Mouse (Mus musculus) hindbrain, embryonic 10.5 days (tissue): ENCODE data around the gene Rsbn1l. TPM values are rescaled to one million over a fixed set of nuclear protein-coding genes. Genes with fewer than 3 reads are reported as not detected.
A peak's percentile ranks its signal among the peaks of the same experiment; 100 is the strongest.

Source experiments
- DNase-seq: peaks from one replicate; pipeline ENCODE4 v3.0.0-alpha.2; 2017; ENCODE audit warnings: low spot score
- H3K27ac ChIP-seq: fragments of 300-500 bp; sonication (generic); 2 replicates; pipeline ENCODE4 v1.5.1; 2016; ENCODE audit warnings: mild to moderate bottlenecking, moderate library complexity
- H3K27me3 ChIP-seq: fragments of 300-500 bp; sonication (generic); 2 replicates; pipeline ENCODE4 v1.6.1; 2016; ENCODE audit warnings: mild to moderate bottlenecking; ENCODE audit not compliant: poor library complexity, insufficient read depth, severe bottlenecking
- H3K36me3 ChIP-seq: fragments of 300-500 bp; sonication (generic); 2 replicates; pipeline ENCODE4 v1.6.1; 2016; ENCODE audit warnings: mild to moderate bottlenecking, moderate library complexity
- H3K4me1 ChIP-seq: fragments of 300-500 bp; sonication (generic); replicated peaks from 2 replicates; pipeline ENCODE4 v1.6.1; 2016; ENCODE audit warnings: mild to moderate bottlenecking
- H3K4me3 ChIP-seq: fragments of 300-500 bp; sonication (generic); 2 replicates; pipeline ENCODE4 v1.5.1; 2016; ENCODE audit warnings: mild to moderate bottlenecking, moderate library complexity
- H3K9me3 ChIP-seq: fragments of 300-500 bp; sonication (generic); 2 replicates; pipeline ENCODE4 v1.6.1; 2016; ENCODE audit warnings: mild to moderate bottlenecking, moderate library complexity
- WGBS: fragments of 180-500 bp; shearing (Covaris S2); methylation state at CpG from one replicate; pipeline ENCODE4 v1.1.7; 2016; 5-methylcytosine and 5-hydroxymethylcytosine counted together
- polyA plus RNA-seq: library from polyadenylated mRNA; unstranded; fragments of >200 nt; fragmentation: Nextera tagmentation; extraction: Ambion mirVana; gene quantifications from 2 replicates; pipeline ENCODE4 v1.2.1, GENCODE M21; 2016

Gene Rsbn1l
- polyA plus RNA-seq, 1 experiment from 2014 or later, result 4.8 TPM

DNA sequence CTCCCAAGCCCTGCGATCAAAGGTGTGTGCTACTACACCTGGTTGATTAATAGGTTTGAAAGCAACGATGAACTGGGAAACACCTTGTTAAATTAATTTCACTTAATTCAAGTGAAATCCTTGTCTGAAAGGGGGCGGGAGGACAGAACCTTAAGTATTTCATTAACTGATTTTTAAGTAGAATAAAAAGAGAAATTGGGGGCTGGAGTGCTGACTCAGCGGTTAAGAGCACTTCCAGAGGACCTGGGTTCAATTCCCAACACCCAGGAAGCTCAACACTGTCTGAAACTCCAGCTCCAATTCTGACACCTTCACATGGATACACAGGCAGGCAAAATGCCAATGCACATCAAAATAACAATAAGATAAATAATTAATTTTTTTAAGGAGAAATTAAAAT lies 37.2 kb downstream of the Rsbn1l start:
- 92% methylated on average over 4 of the region's 4 CpGs for WGBS
- Histone ChIP-seq H3K27me3 (no peaks in the 10 kb centered on the region), H3K36me3 (peaks cover 9% of the 10 kb centered on the region), H3K4me1 (no peaks in the 10 kb centered on the region), H3K27ac (no peak overlapping the region), H3K4me3 (no peak overlapping the region), H3K9me3 (no peaks in the 10 kb centered on the region)
- DNase-seq, result no peak

DNA sequence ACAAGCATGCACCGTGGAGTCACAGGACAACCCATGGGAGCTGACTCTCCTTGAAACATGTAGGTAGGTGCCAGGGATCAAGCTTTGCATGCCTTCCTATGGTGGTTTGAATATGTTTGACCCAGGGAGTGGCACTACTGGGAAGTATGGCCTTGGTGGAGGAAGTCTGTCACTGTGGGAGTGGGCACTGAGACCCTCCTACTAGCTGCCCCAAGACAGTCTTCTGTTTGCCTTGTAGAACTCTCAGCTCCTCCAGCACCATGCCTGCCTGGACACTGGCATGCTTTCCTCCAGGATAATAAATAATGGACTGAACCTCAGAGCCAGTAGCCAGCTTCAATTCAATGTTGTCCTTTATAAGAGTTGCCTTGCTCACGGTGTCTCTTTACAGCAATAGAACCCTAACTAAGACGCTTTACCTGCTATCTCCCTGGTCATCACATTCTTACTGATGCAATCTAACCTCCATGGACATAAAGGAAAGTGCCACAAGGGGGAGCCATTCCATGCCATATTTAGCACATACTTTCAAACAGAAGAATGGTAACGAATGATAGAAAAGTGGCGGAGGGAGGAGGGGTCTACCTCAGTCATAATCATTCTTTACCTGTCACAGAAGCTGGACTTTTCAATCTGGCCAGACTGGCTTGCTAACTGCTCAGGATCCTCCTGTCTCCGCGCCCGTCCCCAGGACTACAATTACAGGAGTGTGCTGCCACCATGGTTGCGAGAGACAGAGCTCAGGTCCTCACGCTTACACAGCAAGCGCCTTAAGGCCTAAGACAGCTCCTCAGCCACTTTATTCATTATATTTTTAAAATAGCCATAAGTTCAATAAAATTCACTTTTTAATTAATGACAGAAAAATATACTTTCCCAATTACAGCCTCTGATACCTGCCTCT lies 42.6 kb downstream of the Rsbn1l start:
- no peaks in the 10 kb centered on the region for H3K36me3 ChIP-seq
- WGBS, result 80% methylated on average over 11 of the region's 11 CpGs
- no peaks in the 10 kb centered on the region for H3K27me3 ChIP-seq
- peak; percentile 51 for DNase-seq
- no peaks in the 10 kb centered on the region for H3K4me1 ChIP-seq
- no peak overlapping the region for H3K4me3 ChIP-seq
- no peaks in the 10 kb centered on the region for H3K9me3 ChIP-seq
- no peak overlapping the region for H3K27ac ChIP-seq

DNA sequence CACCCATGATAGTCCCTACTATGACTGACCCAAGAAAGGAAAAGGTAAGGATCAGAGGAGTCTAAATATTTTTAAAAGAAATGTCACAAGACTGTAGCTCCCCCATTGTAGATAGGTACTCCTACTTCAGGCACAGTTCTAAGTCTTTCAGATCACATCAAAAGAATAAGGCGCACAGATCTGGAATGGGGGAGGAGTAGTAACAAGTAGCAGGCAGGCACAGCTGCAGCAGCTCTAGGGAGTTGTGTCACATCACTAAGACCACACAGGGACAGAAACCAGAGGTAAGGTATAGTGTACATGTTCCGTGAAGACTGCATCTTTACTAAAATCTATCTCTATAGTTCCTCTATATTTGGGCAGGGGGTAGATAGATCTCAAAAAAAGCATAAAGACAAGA lies 44.5 kb downstream of the Rsbn1l start:
- Histone ChIP-seq H3K9me3 (no peaks in the 10 kb centered on the region), H3K27me3 (no peaks in the 10 kb centered on the region), H3K4me1 (no peaks in the 10 kb centered on the region), H3K4me3 (no peak overlapping the region), H3K36me3 (peaks cover 13% of the 10 kb centered on the region), H3K27ac (no peak overlapping the region)
- DNase-seq, result no peak
- 93% methylated on average over 2 of the region's 2 CpGs for WGBS

DNA sequence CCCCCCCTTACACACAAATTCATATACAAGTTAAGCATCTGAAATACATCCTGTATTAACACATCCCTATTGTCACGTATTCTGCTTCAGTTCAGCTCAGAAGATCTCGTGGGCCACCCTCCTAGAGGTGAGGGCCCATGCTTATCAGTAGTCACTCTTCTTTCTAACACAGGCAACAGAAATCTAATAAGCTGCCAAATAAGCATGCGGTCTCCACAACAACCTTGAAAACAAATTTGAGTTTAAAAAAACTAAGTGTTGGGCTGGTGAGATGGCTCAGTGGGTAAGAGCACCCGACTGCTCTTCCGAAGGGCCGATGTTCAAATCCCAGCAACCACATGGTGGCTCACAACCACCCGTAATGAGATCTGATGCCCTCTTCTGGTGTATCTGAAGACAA lies 50.0 kb downstream of the Rsbn1l start:
- H3K36me3 ChIP-seq, result peaks cover 53% of the 10 kb centered on the region
- H3K27ac ChIP-seq, result no peak overlapping the region
- H3K4me3 ChIP-seq, result no peak overlapping the region
- 95% methylated on average over 7 of the region's 7 CpGs for WGBS
- no peak for DNase-seq
- no peaks in the 10 kb centered on the region for H3K9me3 ChIP-seq
- no peaks in the 10 kb centered on the region for H3K27me3 ChIP-seq
- H3K4me1 ChIP-seq, result no peaks in the 10 kb centered on the region

DNA sequence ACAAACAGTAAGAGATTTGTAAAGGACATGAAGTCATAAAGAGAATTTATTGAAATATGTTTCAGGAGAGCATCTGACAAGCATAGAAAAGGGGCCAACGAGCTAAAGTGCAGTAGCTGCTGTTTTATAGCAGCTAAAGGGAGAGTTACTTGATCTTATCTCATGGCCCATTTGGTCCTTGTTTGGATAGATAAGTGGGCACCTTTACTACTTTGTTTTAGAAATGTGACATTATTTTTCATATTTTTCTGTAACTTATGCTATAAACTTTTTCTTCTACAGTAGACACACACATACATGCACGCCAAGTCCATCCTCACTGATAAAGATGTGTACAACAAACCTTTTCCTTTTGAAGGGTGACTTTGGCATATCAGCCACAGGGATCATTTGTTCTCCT lies 50.8 kb downstream of the Rsbn1l start:
- H3K27ac ChIP-seq, result no peak overlapping the region
- peaks cover 61% of the 10 kb centered on the region for H3K36me3 ChIP-seq

DNA sequence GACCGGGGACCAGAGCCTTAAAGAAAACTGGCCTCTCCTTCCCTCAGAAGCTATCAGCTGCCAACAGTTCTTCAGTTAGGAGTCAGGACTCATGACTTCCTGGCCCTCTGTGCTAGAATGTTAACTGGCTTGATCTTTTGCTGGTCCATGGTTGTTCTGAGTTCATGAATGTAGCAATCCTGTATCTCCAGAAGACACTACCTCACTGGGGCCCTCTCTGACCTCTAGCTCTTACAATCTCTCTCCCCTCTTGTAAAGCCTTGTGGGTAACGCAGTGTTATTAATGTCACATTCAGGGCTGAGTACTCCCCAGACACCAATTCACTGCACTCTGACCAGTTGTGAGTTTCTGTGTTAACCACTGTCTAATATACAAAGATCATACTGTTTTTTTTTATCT lies 51.6 kb downstream of the Rsbn1l start:
- no peaks in the 10 kb centered on the region for H3K9me3 ChIP-seq
- WGBS, result 88% methylated on average over 2 of the region's 2 CpGs
- no peaks in the 10 kb centered on the region for H3K4me1 ChIP-seq
- no peak overlapping the region for H3K4me3 ChIP-seq
- no peak overlapping the region for H3K27ac ChIP-seq
- H3K27me3 ChIP-seq, result no peaks in the 10 kb centered on the region
- H3K36me3 ChIP-seq, result peaks cover 66% of the 10 kb centered on the region
- DNase-seq, result no peak

More for the DNA sequence above, 50.8 kb downstream of the Rsbn1l start:
- WGBS, result 95% methylated on average over 2 of the region's 2 CpGs
- Histone ChIP-seq H3K9me3 (no peaks in the 10 kb centered on the region), H3K4me3 (no peak overlapping the region), H3K27me3 (no peaks in the 10 kb centered on the region), H3K4me1 (no peaks in the 10 kb centered on the region)
- DNase-seq, result no peak

DNA sequence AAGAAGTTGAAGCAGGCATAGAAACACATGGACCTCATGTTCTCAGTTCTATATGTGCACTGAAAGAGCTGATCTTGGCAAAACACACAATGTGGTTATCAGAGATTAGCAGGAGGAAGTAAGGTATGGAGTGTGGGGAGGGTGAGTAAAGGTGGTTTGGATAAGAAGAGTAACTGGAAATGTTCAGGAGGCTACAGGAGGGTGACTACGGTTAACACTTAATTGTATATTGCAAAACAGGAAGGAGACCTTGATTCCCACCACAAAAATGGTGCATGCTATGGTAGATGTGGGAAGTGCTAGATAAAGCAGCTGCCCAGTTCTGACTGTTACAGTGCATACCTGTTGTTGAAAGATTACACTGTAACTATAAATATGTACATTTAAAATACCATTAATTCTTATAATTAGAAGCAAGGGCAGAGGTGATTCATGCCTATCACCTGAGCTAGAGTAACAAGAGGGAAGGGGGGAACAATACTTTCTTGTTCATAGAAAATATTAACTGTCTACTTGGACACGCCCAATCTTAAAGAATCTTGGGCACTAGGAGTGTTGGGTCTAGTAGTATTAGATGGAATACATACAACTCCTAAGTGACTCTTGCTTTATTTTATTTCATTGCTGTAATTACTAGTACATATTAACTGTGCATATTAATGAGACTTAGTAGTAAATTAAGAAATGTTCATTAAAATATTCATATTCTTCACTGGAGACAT lies 58.6 kb downstream of the Rsbn1l start:
- H3K4me1 ChIP-seq, result no peaks in the 10 kb centered on the region
- no peak for DNase-seq
- H3K9me3 ChIP-seq, result no peaks in the 10 kb centered on the region
- H3K27ac ChIP-seq, result no peak overlapping the region
- no peak overlapping the region for H3K4me3 ChIP-seq
- no peaks in the 10 kb centered on the region for H3K27me3 ChIP-seq
- 92% methylated on average over 2 of the region's 2 CpGs for WGBS
- peaks cover 67% of the 10 kb centered on the region for H3K36me3 ChIP-seq

DNA sequence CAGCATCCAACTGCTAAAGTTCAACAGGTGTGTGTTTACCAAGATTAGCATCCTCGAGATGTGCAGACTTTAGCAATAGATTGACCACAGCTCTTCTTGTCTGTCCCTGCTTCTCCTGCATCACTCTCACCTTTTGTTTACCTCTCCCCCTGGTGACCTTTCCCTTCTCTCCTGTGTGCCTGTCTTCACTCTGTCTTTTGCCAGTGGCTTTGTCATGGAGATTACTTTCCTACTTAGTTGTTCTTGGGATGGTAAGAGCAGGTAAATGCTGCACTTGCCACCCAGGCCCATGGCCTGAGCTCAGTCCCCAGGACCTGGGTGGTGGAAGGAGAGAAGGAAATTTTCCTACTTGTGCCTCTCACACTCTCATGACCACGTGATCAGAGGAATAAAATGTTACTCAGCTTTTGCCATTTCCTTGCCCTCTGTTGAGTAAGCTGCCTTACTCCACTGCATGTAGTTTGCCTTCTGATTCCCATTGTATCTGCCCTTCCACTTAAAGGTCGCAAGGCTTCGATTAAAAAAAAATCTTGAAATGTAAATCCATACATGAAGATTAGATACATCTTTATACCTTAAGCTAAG lies 72.1 kb downstream of the Rsbn1l start:
- WGBS, result 79% methylated on average over 4 of the region's 4 CpGs
- Histone ChIP-seq H3K27ac (no peak overlapping the region), H3K4me3 (peak overlapping the region; percentile 86), H3K4me1 (peaks cover 21% of the 10 kb centered on the region), H3K36me3 (peaks cover 35% of the 10 kb centered on the region), H3K9me3 (no peaks in the 10 kb centered on the region), H3K27me3 (no peaks in the 10 kb centered on the region)
- no peak for DNase-seq

DNA sequence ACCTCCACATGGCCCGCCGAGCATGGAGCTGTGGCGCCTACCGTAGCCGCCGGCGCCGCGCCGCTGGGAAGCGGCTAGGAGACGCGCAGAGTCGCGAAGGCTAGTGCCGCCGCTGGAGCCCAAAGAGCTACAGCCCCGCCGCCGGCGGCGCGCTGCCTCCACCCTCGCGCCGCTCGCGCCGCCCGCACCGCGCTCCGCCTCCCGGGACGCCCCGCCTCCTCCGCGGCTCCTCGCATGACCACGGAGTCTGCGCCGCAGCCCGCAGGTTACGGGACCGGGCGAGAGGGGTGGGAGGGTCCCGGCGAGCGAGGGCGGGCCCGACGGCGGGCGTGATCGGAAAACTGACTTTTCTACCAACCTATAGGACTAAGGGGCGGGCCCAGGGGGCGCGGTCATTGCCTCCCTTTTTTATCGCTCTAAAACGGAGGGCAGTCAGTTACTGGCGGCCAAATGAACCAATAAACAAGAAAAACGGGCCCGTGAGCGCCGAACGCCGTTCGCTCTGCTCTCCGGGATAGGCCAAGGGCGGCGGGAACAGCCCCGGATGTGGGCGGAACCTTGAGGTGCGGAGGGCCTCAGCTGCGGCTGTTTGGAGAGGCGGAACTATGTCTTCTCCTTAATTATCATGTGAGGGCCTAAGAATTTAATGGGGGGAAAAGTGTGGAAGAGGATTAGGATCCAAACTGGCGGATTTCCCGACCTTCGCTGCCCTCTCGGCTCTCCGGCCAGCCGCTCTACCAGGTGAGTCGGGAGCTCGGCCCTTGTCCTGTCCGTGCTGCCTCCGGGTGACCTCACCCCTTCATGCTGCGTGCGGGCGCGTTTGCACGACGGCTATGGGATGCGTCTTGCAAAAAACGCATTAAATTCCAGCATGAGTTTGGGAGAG lies 74.0 kb downstream of the Rsbn1l start, which contains the start of the genes Phtf2 and Tmem60:
Gene Phtf2, minus strand, starts transcription at position 210 of the 886 bp plus-strand sequence.
Gene Tmem60, plus strand, starts transcription at position 277 of the 886 bp plus-strand sequence.
- under 1% methylated on average over 94 of the region's 94 CpGs for WGBS
- Histone ChIP-seq H3K36me3 (peaks cover 22% of the 10 kb centered on the region), H3K27ac (peak within 1 kb of the TSS; percentile 95), H3K4me3 (peak within 1 kb of the TSS; percentile 86), H3K4me1 (peaks cover 21% of the 10 kb centered on the region), H3K27me3 (no peaks in the 10 kb centered on the region), H3K9me3 (no peaks in the 10 kb centered on the region)
- DNase-seq, result peak; percentile 99

DNA sequence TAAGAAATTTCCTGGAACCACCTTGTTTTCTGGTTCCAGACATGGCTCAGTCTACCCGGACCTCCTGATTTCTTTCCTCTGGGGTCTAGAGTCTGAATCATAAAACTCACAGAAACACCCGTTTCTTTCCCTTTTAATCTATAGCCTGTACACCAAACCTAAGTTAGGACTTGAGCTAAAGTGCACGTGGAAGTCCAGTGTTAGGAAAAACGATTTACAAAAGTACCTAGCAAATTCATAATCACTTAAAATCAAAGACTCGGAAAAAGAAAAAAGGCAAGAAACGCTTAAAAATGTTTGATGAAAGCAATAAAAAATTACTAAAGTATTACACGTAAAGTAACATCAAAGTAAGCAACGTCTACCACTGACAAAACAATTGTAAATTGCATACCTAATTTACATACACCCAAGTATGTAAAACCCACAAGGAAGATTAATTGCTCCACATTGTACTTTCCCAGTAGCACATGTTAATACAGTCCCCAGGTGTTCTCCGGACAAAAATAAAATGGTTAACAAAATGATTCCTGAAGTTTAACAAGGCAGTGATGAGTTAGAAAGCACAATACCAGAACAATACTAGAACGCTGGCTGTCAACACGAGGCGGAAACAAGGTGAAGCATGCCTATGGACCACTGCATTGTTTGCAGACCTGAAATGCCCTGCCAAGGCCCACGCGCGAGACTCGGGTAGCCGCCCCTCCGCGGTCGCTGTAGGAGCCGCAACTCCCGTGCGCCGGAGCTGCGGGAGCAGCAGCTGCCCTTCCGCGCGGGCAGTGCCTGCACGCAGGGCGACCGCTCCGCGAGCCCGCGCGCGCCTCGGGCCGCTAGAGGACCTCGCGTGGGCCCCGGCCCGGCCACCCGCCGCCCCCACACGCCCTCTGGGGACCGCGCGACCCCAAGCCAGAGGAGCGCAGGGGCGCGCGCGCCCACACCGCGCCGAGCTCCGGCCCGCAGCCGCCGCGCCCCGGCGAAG lies 75.1 kb downstream of the Rsbn1l start:
- DNase-seq, result peak; percentile 54
- 3% methylated on average over 55 of the region's 64 CpGs for WGBS
- H3K4me3 ChIP-seq, result peak overlapping the region; percentile 86
- peaks cover 12% of the 10 kb centered on the region for H3K36me3 ChIP-seq
- peak overlapping the region; percentile 95 for H3K27ac ChIP-seq
- no peaks in the 10 kb centered on the region for H3K9me3 ChIP-seq
- H3K4me1 ChIP-seq, result peaks cover 21% of the 10 kb centered on the region
- no peaks in the 10 kb centered on the region for H3K27me3 ChIP-seq

DNA sequence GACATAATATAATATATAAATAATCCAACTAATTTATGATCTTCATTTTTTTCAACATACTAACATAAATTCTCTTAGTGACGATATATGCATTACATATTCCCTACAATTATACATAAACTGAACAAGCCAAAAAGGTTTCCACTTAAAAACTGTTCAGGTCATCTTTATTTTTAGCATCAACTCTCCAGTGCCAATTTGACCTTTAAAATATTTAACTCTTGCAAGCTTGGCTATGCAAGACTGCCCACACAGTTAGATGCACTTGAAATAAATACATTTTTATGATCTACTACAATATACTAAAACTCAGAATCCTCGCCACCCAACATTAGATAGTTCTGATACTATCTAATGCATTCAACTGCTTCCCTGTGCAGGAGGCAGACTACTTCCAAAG lies 75.8 kb downstream of the Rsbn1l start:
- Histone ChIP-seq H3K36me3 (peaks cover 5% of the 10 kb centered on the region), H3K27ac (no peak overlapping the region), H3K27me3 (no peaks in the 10 kb centered on the region), H3K4me1 (peaks cover 21% of the 10 kb centered on the region), H3K4me3 (peak overlapping the region; percentile 86), H3K9me3 (no peaks in the 10 kb centered on the region)
- WGBS, result 81% methylated on average over 2 of the region's 2 CpGs
- no peak for DNase-seq
